Comparison of ENCODE assay signal across 20 mouse cellular contexts in genomic region chr2:156756937-156757336, GRCm38 (mm10). TPM values are rescaled to one million over a fixed set of nuclear protein-coding genes. Genes with fewer than 3 reads are reported as not detected.
DNase-seq lines count a peak whose midpoint lies in the region; ATAC-seq lines count a peak whose summit lies in the region.
"Had no signal": no experiment of that assay in that cellular context is flagged by ENCODE, and none has a peak within 500 bp of the region (broad histone marks: within the 10 kb centered on the region; RNA-seq: fewer than 3 reads in every experiment).

No protein-coding gene starts in this region.

- H3K9me3 ChIP-seq in heart, embryonic 12.5 days (replicated peaks) = peaks cover 19% of the 10 kb centered on the region

- peaks cover 13% of the 10 kb centered on the region; the same call in 1 of the 2 replicates for H3K4me1 ChIP-seq in heart, embryonic 12.5 days (replicated peaks)
- H3K4me1 ChIP-seq: embryonic facial prominence, embryonic 10.5 days; hindbrain, embryonic 10.5 days had no signal

- no peak for DNase-seq in frontal cortex, postnatal 14 days (ENCODE audit: low spot score in 2 of 2)
- peak; percentile 49 to 83 for DNase-seq in left cerebral cortex, postnatal 25 days (ENCODE audit: low spot score in 2 of 2)
- DNase-seq in left cerebral cortex, postnatal 14 days (ENCODE audit: low spot score in 2 of 2) = no peak
- peak; percentile 77 for DNase-seq in right cerebral cortex, adult 18-20 months
- DNase-seq in right cerebral cortex, postnatal 14 days = no peak
- DNase-seq in brain, adult 2 months (ENCODE audit: low read depth, low spot score) = peak; percentile 67
- DNase-seq: adrenal gland, postnatal 14 days; cerebellum, adult 18-20 months; cerebellum, adult 9-11 months; gastrocnemius, postnatal 14 days; heart, adult 2 months had no signal

- peak; percentile 80 for ATAC-seq in frontal cortex, adult (ENCODE audit: low TSS enrichment)
- ATAC-seq in heart, embryonic 12.5 days (ENCODE audit: insufficient number of reproducible peaks, low FRiP score) = no peak
- ATAC-seq: activated CD4-positive, CD25-positive, alpha-beta regulatory T cell, adult 4 months; forebrain, embryonic 14.5 days; Patski had no signal

- no peak overlapping the region for H3K4me2 ChIP-seq in heart, embryonic 12.5 days
- H3K4me2 ChIP-seq: heart, embryonic 11.5 days; hindbrain, embryonic 14.5 days had no signal

- intact Hi-C loops in left cerebral cortex, postnatal 25 days (cut with DNase I) = no loop called here
- intact Hi-C loops in left cerebral cortex, postnatal 14 days (cut with DNase I) = no loop called here

- 94% methylated on average over 9 of the region's 9 CpGs for WGBS in heart, embryonic 12.5 days

- no peaks in the 10 kb centered on the region for H3K27me3 ChIP-seq in heart, embryonic 12.5 days (replicated peaks)
- H3K27me3 ChIP-seq: Patski had no signal

- H3K27ac ChIP-seq in heart, embryonic 12.5 days (ENCODE audit: poor library complexity, severe bottlenecking) = no peak overlapping the region
- H3K27ac ChIP-seq: embryonic facial prominence, embryonic 10.5 days; heart, adult 2 months; hindbrain, embryonic 10.5 days; hindbrain, embryonic 14.5 days had no signal

- no peak overlapping the region for H3K4me3 ChIP-seq in heart, embryonic 12.5 days
- H3K4me3 ChIP-seq: embryonic facial prominence, embryonic 10.5 days; heart, adult 2 months; hindbrain, embryonic 10.5 days had no signal

- no peak overlapping the region for H3K9ac ChIP-seq in heart, embryonic 12.5 days
- H3K9ac ChIP-seq: hindbrain, embryonic 14.5 days had no signal

- H3K36me3 ChIP-seq in heart, embryonic 12.5 days = peaks cover 90% of the 10 kb centered on the region

RNA-seq across cellular contexts. Expression of gene Myl9, which starts 18.3 kb away (rescaled TPM):
- total RNA-seq in left cerebral cortex, postnatal 25 days (2021) = 10 to 100 TPM; 14.7 to 16.1 TPM
- total RNA-seq in left cerebral cortex, postnatal 14 days (2021) = 10 to 100 TPM; 24.1 to 24.2 TPM
- polyA plus RNA-seq in heart, embryonic 12.5 days (2016; fragmentation: Nextera tagmentation; extraction: Ambion mirVana) = 1,723 and 1,724 TPM in 2 replicates
- polyA plus RNA-seq: activated CD4-positive, CD25-positive, alpha-beta regulatory T cell, adult 4 months had no signal

Comparison
In these comparisons a context has a peak if more than half of its experiments do, and no peak if none do; other contexts are left out.
1. DNase-seq: peak in left cerebral cortex, postnatal 25 days (2 of 2), right cerebral cortex, adult 18-20 months (single experiment) and brain, adult 2 months (single experiment); none in frontal cortex, postnatal 14 days (0 of 2), left cerebral cortex, postnatal 14 days (0 of 2) and right cerebral cortex, postnatal 14 days (single experiment).